Mouse (Mus musculus): ENCODE measurements at regions not wholly inside any gene's neighbourhood (a gene's known extent, or its start where the extent isn't known, plus 50 kb on each side); places are given as distances from the start of the nearest gene placed in this dataset.

GRCm38 (mm10) chr1:21132340-21132739 is 53.3 kb upstream of the Tram2 start:
- Histone ChIP-seq H3K4me2 (no peak overlapping the region), H3K9me3 (no peaks in the 10 kb centered on the region), H3K9ac (no peak overlapping the region), H3K4me1 (replicated peaks) (no peaks in the 10 kb centered on the region), H3K36me3 (no peaks in the 10 kb centered on the region), H3K27ac (replicated peaks) (no peak overlapping the region), H3K4me3 (no peak overlapping the region), H3K27me3 (no peaks in the 10 kb centered on the region)
- 84% methylated on average over 2 of the region's 2 CpGs for WGBS
- ATAC-seq (ENCODE audit: low FRiP score, low read depth): no peak

GRCm38 (mm10) chr1:21146961-21147360 is 67.9 kb upstream of the Tram2 start:
- no peak for ATAC-seq (ENCODE audit: low FRiP score, low read depth)
- H3K4me1 ChIP-seq (replicated peaks): no peaks in the 10 kb centered on the region

DNA sequence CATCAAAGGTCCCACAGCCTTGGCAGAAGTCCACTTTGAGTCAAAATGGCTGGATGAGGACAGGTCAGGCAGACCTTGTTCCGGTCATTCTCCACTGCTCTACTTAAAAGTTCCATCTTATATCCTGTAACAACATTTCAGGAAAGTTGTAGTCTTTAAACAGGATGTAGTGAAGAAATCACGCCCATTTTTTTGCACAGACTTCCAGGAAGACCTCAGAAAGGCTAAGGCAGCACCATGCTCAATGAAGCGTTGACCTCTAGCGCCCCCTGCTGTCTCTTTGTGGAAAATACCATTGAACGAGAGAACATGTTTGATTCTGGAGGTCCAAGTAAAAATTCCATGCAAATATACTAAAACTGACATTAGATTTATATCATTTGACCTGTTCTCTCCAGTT is 56.6 kb upstream of the Tmem14a start:
- peaks cover 2% of the 10 kb centered on the region for H3K4me1 ChIP-seq (replicated peaks)
- H3K27ac ChIP-seq (replicated peaks): no peak overlapping the region
- no peak overlapping the region for H3K4me3 ChIP-seq
- 17% methylated on average over 5 of the region's 5 CpGs for WGBS
- no peak overlapping the region for H3K4me2 ChIP-seq
- 0 out of 2 replicates have a peak, but pooled peaks have one; percentile 36 for ATAC-seq (ENCODE audit: low FRiP score, low read depth)
- no peaks in the 10 kb centered on the region for H3K9me3 ChIP-seq
- no peaks in the 10 kb centered on the region for H3K36me3 ChIP-seq
- no peak overlapping the region for H3K9ac ChIP-seq
- no peaks in the 10 kb centered on the region for H3K27me3 ChIP-seq

More at GRCm38 (mm10) chr1:21146961-21147360, 67.9 kb upstream of the Tram2 start:
- H3K4me2 ChIP-seq: no peak overlapping the region
- 75% methylated on average over 4 of the region's 4 CpGs for WGBS
- H3K4me3 ChIP-seq: no peak overlapping the region
- H3K27me3 ChIP-seq: no peaks in the 10 kb centered on the region
- H3K27ac ChIP-seq (replicated peaks): no peak overlapping the region
- no peaks in the 10 kb centered on the region for H3K9me3 ChIP-seq
- no peaks in the 10 kb centered on the region for H3K36me3 ChIP-seq
- H3K9ac ChIP-seq: no peak overlapping the region

GRCm38 (mm10) chr1:21166287-21166733 is 52.1 kb upstream of the Tmem14a start:
- Histone ChIP-seq H3K4me3 (peak overlapping the region; percentile 48), H3K4me1 (replicated peaks) (peaks cover 8% of the 10 kb centered on the region), H3K27ac (replicated peaks) (peak overlapping the region; percentile 53; the same call in 1 of the 2 replicates), H3K27me3 (no peaks in the 10 kb centered on the region), H3K4me2 (peak overlapping the region; percentile 76), H3K9ac (peak overlapping the region; percentile 47), H3K9me3 (no peaks in the 10 kb centered on the region), H3K36me3 (no peaks in the 10 kb centered on the region)
- under 1% methylated on average over 15 of the region's 15 CpGs for WGBS
- peak; percentile 99 for ATAC-seq (ENCODE audit: low FRiP score, low read depth)

DNA sequence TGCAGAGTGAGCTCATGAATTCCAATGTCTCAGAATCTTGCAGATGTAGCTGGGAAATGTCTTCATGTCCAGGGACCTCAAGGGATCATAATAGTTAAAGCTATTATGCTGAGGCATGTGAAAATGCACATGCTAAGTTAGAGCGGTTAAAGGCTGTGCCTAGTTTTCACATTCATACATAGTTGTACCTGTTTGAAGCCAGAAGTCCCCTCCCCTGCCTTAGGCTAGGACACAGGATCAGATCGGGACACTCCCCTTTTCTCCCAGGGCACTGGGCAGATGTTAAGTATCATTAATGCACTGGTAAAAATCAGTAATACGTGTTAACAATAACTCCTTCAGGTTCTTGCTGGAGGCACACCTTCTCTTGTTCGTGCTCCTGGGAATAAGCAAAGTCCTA is 51.6 kb upstream of the Tmem14a start:
- H3K27me3 ChIP-seq: no peaks in the 10 kb centered on the region
- H3K4me3 ChIP-seq: peak overlapping the region; percentile 48
- no peaks in the 10 kb centered on the region for H3K36me3 ChIP-seq
- H3K27ac ChIP-seq (replicated peaks): peak overlapping the region; percentile 53; the same call in 1 of the 2 replicates
- H3K9me3 ChIP-seq: no peaks in the 10 kb centered on the region
- peak; percentile 55; the same call in 1 of the 2 replicates for ATAC-seq (ENCODE audit: low FRiP score, low read depth)
- peak overlapping the region; percentile 76 for H3K4me2 ChIP-seq
- peak overlapping the region; percentile 47 for H3K9ac ChIP-seq
- 67% methylated on average over 4 of the region's 4 CpGs for WGBS
- peaks cover 8% of the 10 kb centered on the region for H3K4me1 ChIP-seq (replicated peaks)
